Mouse (Mus musculus) lung, adult 2 months (tissue): ENCODE data around the gene Ptpru.
A peak's percentile ranks its signal among the peaks of the same experiment; 100 is the strongest.

Source experiments
- CTCF ChIP-seq: fragments of 200-500 bp; IDR thresholded peaks from 2 replicates; pipeline ENCODE4 v1.5.1; 2011; ENCODE audit warnings: mild to moderate bottlenecking, low read length, control low read depth; ENCODE audit not compliant: insufficient read depth
- POLR2A ChIP-seq: fragments of 200-500 bp; IDR thresholded peaks from 2 replicates; pipeline ENCODE4 v1.6.1; 2011; ENCODE audit warnings: low read depth, mild to moderate bottlenecking, control low read depth, low read length, borderline replicate concordance; ENCODE audit errors: extremely low read depth

GRCm38 (mm10) chr4:131843290-131843743 is 5.2 kb upstream of the Ptpru start, which contains the start of gene Mecr:
- TF ChIP-seq CTCF (no peak), POLR2A (peak; percentile 66; the same call in 1 of the 2 replicates)
